Mouse (Mus musculus): ENCODE data around the gene Mtif3. TPM values are rescaled to one million over a fixed set of nuclear protein-coding genes. Genes with fewer than 3 reads are reported as not detected.

Gene Mtif3
- polyA plus RNA-seq, 1 experiment, result 17.1 TPM

DNA sequence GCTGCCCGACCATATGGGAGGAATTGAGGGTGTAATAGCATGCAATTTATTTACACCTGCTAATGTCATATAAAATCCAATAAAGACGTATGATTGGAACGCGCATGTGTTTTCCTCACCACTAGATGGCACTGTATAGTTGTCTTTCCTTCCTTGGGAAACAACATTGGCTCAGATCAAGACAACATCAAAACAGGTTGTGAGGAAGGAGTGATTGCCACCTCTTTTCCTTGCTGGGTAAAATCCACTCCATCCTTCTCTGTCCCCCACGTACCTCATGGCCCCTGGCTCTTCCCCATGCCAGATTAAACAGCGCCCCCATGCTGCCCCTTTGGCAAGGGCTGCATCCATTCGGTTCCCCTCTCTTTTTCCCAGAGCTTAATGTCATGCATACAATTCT is 23.4 kb downstream of the Mtif3 start:
- Histone ChIP-seq H3K4me3 (ENCODE audit: insufficient read depth, poor library complexity, severe bottlenecking) (no peak overlapping the region), H3ac (ENCODE audit: control insufficient read depth, insufficient read length, low read depth) (no peak overlapping the region), H3K79me3 (ENCODE audit: low read depth) (no peaks in the 10 kb centered on the region), H3K79me2 (ENCODE audit: control insufficient read depth, insufficient read depth) (no peaks in the 10 kb centered on the region), H3K36me3 (ENCODE audit: control insufficient read depth, insufficient read depth) (no peaks in the 10 kb centered on the region), H3K27me3 (ENCODE audit: control insufficient read depth, insufficient read depth, insufficient read length) (no peaks in the 10 kb centered on the region)
- peak; percentile 37 for TF ChIP-seq CTCF (IDR thresholded peaks at IDR 0.05; ENCODE audit: control insufficient read depth, insufficient read depth, insufficient read length)
- no peak for TF ChIP-seq FOSL1 (IDR thresholded peaks at IDR 0.05; ENCODE audit: insufficient read depth, low read length, poor library complexity, severe bottlenecking)
- no peak for TF ChIP-seq CEBPB (IDR thresholded peaks at IDR 0.05; ENCODE audit: low read depth)
- TF ChIP-seq MYOG (IDR thresholded peaks at IDR 0.05; ENCODE audit: control insufficient read depth, extremely low read depth, insufficient read length), result no peak
- no peak for TF ChIP-seq MYOD1 (IDR thresholded peaks at IDR 0.05; ENCODE audit: control insufficient read depth, insufficient read length, low read depth)
- TF ChIP-seq MAX (IDR thresholded peaks at IDR 0.05), result no peak

DNA sequence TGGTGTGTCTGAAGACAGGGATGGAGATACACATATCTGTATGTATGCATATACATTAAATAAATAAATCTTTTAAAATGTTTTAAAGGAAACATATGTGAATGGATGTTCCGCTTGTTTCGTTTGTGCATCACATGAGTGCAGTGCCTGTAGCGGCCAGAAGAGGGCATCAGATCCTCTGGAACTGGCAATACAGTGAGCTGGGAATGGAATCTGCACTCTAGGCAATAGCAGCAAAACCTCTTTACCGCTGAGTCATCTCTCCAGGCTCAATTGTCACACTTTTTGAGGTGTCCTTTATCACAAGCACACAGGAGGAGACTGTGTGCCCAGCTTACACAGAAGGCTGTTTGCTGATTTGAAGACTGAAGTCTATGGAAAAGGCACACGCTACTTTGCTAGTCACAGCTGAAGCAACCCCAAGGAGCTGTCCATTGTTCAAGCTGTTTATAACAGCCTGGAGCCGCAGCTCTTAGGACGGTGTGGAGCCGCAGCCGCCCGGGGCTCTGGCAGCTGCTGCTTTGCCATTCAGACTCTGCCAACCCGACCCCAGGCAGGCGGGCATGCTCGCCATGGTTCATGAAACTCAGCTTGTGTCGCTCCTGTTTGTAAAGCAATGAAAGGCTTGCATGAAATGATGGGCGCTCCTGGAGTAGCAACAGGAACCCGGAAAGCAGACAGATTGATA is 24.3 kb downstream of the Mtif3 start:
- TF ChIP-seq MYOD1 (IDR thresholded peaks at IDR 0.05; ENCODE audit: control insufficient read depth, insufficient read length, low read depth) (no peak), MYOG (IDR thresholded peaks at IDR 0.05; ENCODE audit: control insufficient read depth, extremely low read depth, insufficient read length) (no peak)
- Histone ChIP-seq H3K79me3 (ENCODE audit: low read depth) (no peaks in the 10 kb centered on the region), H3K36me3 (ENCODE audit: control insufficient read depth, insufficient read depth) (no peaks in the 10 kb centered on the region)

DNA sequence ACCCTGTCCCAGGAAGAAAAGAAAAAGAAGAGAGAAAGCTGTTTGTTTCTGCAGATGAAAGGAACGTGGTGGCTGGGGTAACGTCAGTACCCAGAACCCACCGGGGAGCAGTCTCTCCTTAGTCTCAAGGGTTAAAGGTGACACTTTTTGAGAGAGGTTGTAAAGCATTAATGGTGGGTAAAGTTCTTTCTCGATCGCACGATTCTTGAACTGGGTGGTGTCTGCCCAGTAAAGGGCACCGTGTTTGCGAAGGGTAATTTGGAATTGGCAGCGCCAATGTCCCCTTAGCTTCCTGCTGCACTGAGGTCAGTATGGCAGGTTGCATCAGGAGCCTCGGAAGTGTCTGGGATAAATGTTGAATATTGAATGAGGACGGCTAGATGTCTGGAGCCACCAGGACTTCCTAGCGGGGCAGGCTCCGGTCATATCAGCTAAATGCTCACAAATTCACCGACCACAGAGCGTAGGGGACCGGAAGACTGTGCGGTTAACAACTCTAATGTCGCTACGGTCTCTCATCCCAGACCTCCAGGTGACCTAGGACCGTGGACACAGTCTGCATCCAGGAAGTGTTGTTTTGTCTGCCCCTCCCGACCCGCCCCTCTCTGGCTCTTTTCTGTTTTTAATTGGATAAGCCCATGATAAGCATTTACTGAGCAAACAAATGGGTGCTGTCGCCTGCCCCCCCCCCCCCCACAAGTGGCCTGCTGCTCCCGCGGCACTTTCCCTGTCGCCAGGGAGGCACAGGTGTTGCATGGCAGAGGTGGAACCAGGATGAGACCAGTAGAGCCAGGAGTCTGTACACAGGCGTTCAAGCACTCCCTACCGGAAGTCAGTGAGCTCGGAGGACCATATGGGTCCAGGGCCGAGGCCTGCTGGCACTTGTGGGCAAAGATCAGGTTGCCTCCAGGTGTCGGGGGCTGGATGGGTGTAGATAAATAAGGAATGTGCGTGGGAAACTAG is 25.8 kb downstream of the Mtif3 start:
- Histone ChIP-seq H3K79me3 (ENCODE audit: low read depth) (no peaks in the 10 kb centered on the region), H3ac (ENCODE audit: control insufficient read depth, insufficient read length, low read depth) (no peak overlapping the region), H3K36me3 (ENCODE audit: control insufficient read depth, insufficient read depth) (no peaks in the 10 kb centered on the region), H3K27me3 (ENCODE audit: control insufficient read depth, insufficient read depth, insufficient read length) (no peaks in the 10 kb centered on the region), H3K79me2 (ENCODE audit: control insufficient read depth, insufficient read depth) (no peaks in the 10 kb centered on the region), H3K4me3 (ENCODE audit: insufficient read depth, poor library complexity, severe bottlenecking) (no peak overlapping the region)
- TF ChIP-seq MYOG (IDR thresholded peaks at IDR 0.05; ENCODE audit: control insufficient read depth, extremely low read depth, insufficient read length) (no peak), MYOD1 (IDR thresholded peaks at IDR 0.05; ENCODE audit: control insufficient read depth, insufficient read length, low read depth) (no peak), USF1 (IDR thresholded peaks at IDR 0.05; ENCODE audit: low read depth) (no peak), FOSL1 (IDR thresholded peaks at IDR 0.05; ENCODE audit: insufficient read depth, low read length, poor library complexity, severe bottlenecking) (no peak), CTCF (IDR thresholded peaks at IDR 0.05; ENCODE audit: control insufficient read depth, insufficient read depth, insufficient read length) (no peak), MAX (IDR thresholded peaks at IDR 0.05) (no peak), CEBPB (IDR thresholded peaks at IDR 0.05; ENCODE audit: low read depth) (no peak)

More for the DNA sequence above, 24.3 kb downstream of the Mtif3 start:
- Histone ChIP-seq H3K27me3 (ENCODE audit: control insufficient read depth, insufficient read depth, insufficient read length) (no peaks in the 10 kb centered on the region), H3K79me2 (ENCODE audit: control insufficient read depth, insufficient read depth) (no peaks in the 10 kb centered on the region), H3ac (ENCODE audit: control insufficient read depth, insufficient read length, low read depth) (no peak overlapping the region), H3K4me3 (ENCODE audit: insufficient read depth, poor library complexity, severe bottlenecking) (no peak overlapping the region)

DNA sequence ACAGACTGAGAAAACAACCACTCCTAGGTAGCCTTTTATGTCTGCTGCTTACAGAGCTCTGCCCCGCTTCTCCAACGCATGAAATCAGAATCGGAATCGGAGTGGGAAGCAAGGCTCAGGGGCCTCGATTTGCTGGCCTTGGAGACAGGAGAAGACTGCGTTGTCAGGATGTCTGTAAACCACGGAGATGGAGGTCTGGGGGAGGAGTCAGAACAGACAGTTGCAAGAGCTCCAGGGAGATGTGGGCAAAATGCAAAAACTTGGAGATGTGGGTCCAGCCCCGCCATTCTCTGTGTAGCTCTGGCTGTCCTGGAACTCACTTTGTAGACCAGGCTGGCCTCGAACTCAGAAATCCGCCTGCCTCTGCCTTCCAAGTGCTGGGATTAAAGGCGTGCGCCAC is 30.1 kb downstream of the Mtif3 start:
- TF ChIP-seq CEBPB (IDR thresholded peaks at IDR 0.05; ENCODE audit: low read depth) (no peak), USF1 (IDR thresholded peaks at IDR 0.05; ENCODE audit: low read depth) (no peak), FOSL1 (IDR thresholded peaks at IDR 0.05; ENCODE audit: insufficient read depth, low read length, poor library complexity, severe bottlenecking) (no peak), MAX (IDR thresholded peaks at IDR 0.05) (no peak), MYOG (IDR thresholded peaks at IDR 0.05; ENCODE audit: control insufficient read depth, extremely low read depth, insufficient read length) (no peak), CTCF (IDR thresholded peaks at IDR 0.05; ENCODE audit: control insufficient read depth, insufficient read depth, insufficient read length) (no peak), MYOD1 (IDR thresholded peaks at IDR 0.05; ENCODE audit: control insufficient read depth, insufficient read length, low read depth) (no peak)
- no peak overlapping the region for H3K4me3 ChIP-seq (ENCODE audit: insufficient read depth, poor library complexity, severe bottlenecking)
- no peak overlapping the region for H3ac ChIP-seq (ENCODE audit: control insufficient read depth, insufficient read length, low read depth)
- no peaks in the 10 kb centered on the region for H3K27me3 ChIP-seq (ENCODE audit: control insufficient read depth, insufficient read depth, insufficient read length)
- no peaks in the 10 kb centered on the region for H3K36me3 ChIP-seq (ENCODE audit: control insufficient read depth, insufficient read depth)
- no peaks in the 10 kb centered on the region for H3K79me3 ChIP-seq (ENCODE audit: low read depth)
- no peaks in the 10 kb centered on the region for H3K79me2 ChIP-seq (ENCODE audit: control insufficient read depth, insufficient read depth)

DNA sequence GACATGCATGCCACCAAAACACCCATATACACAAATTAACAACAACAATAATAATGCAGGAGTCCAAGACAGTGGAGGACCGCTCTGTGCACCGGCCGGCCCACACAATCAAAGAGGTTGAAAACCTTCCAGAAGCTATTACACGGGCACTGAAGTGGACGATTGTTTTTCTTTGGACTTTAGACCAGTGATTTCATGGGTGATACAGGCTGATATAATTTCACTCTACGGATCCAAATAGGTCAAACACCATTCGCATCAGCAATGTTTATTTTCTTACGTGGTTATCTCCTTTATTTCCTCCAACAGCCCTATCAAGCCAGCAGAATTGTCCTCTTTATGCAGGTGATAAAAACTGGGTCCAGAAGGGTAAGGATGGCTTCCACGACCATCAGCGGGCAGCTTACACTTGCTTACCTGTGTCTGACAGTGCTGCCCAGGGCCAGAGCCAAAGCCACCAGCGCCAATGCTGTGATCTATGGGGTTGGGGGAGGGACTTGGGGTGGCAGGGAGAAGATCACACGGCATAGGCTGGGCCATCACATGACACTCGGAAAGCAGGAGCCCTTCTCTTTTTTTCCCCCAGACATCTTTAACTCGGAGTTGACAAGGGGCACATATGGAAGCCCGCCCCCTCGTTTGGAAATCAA is 31.6 kb downstream of the Mtif3 start:
- Histone ChIP-seq H3K36me3 (ENCODE audit: control insufficient read depth, insufficient read depth) (no peaks in the 10 kb centered on the region), H3K4me3 (ENCODE audit: insufficient read depth, poor library complexity, severe bottlenecking) (no peak overlapping the region), H3K79me3 (ENCODE audit: low read depth) (no peaks in the 10 kb centered on the region), H3ac (ENCODE audit: control insufficient read depth, insufficient read length, low read depth) (no peak overlapping the region), H3K79me2 (ENCODE audit: control insufficient read depth, insufficient read depth) (no peaks in the 10 kb centered on the region), H3K27me3 (ENCODE audit: control insufficient read depth, insufficient read depth, insufficient read length) (no peaks in the 10 kb centered on the region)
- TF ChIP-seq MYOD1 (IDR thresholded peaks at IDR 0.05; ENCODE audit: control insufficient read depth, insufficient read length, low read depth) (no peak), CTCF (IDR thresholded peaks at IDR 0.05; ENCODE audit: control insufficient read depth, insufficient read depth, insufficient read length) (no peak)

All from C2C12 (cell line).